Mouse (Mus musculus) stomach, postnatal 0 days (tissue): ENCODE results near the gene Izumo1r. TPM values are rescaled to one million over a fixed set of nuclear protein-coding genes. Genes with fewer than 3 reads are reported as not detected.
A peak's percentile ranks its signal among the peaks of the same experiment; 100 is the strongest.

ENCODE experiments used
- ATAC-seq: fragments of 200-750 bp; cut with Nextera tagmentation; 2 replicates; pipeline ENCODE4 v1.8.0; 2017; ENCODE audit not compliant: low FRiP score, low TSS enrichment
- DNase-seq: peaks from one replicate; pipeline ENCODE4 v3.0.0-alpha.2; 2016; ENCODE audit warnings: low spot score
- H3K27ac ChIP-seq: fragments of 300-500 bp; sonication (generic); replicated peaks from 2 replicates; pipeline ENCODE4 v1.5.1; 2014; ENCODE audit warnings: mild to moderate bottlenecking, control low read depth
- H3K27me3 ChIP-seq: fragments of 300-500 bp; sonication (generic); 2 replicates; pipeline ENCODE4 v1.6.1; 2014; ENCODE audit warnings: low read length; ENCODE audit not compliant: control insufficient read depth, insufficient read depth
- H3K36me3 ChIP-seq: fragments of 300-500 bp; sonication (generic); 2 replicates; pipeline ENCODE4 v1.6.1; 2014; ENCODE audit warnings: low read length, mixed read lengths; ENCODE audit not compliant: control insufficient read depth, insufficient read depth
- H3K4me1 ChIP-seq: fragments of 300-500 bp; sonication (generic); replicated peaks from 2 replicates; pipeline ENCODE4 v1.6.1; 2014; ENCODE audit warnings: antibody characterized with exemption; ENCODE audit not compliant: control insufficient read depth, insufficient read depth
- H3K4me2 ChIP-seq: fragments of 300-500 bp; sonication (generic); replicated peaks from 2 replicates; pipeline ENCODE4 v1.6.1; 2014; ENCODE audit warnings: low read depth, mild to moderate bottlenecking, control low read depth, moderate library complexity
- H3K4me3 ChIP-seq: fragments of 300-500 bp; sonication (generic); 2 replicates; pipeline ENCODE4 v1.5.1; 2014; ENCODE audit warnings: low read depth, low read length, control low read depth
- H3K9ac ChIP-seq: fragments of 300-500 bp; sonication (generic); 2 replicates; pipeline ENCODE4 v1.6.1; 2014; ENCODE audit warnings: mild to moderate bottlenecking, low read length, control low read depth, mixed read lengths
- H3K9me3 ChIP-seq: fragments of 300-500 bp; sonication (generic); 2 replicates; pipeline ENCODE4 v1.6.1; 2016; ENCODE audit warnings: low read length; ENCODE audit not compliant: control insufficient read depth
- CTCF ChIP-seq: IDR thresholded peaks from 2 replicates; pipeline ENCODE4 v1.5.1; 2016; ENCODE audit warnings: antibody characterized with exemption, low read depth, mild to moderate bottlenecking, moderate library complexity
- EP300 ChIP-seq: optimal IDR thresholded peaks from 2 replicates; pipeline ENCODE3; 2016; ENCODE audit warnings: antibody characterized with exemption
- WGBS: fragments of 180-500 bp; shearing (Covaris S2); extraction: QIAGEN DNeasy Blood & Tissue Kit; methylation state at CpG from one replicate; pipeline ENCODE4 v1.1.7; 2014; 5-methylcytosine and 5-hydroxymethylcytosine counted together
- polyA plus RNA-seq: library from polyadenylated mRNA; unstranded; fragments of >200 nt; fragmentation: Nextera tagmentation; extraction: Ambion mirVana; gene quantifications from 2 replicates; pipeline ENCODE4 v1.2.1, GENCODE M21; 2015

The Izumo1r gene
- polyA plus RNA-seq = 0.10 TPM in 1 of 2 replicates, not detected in the other

DNA sequence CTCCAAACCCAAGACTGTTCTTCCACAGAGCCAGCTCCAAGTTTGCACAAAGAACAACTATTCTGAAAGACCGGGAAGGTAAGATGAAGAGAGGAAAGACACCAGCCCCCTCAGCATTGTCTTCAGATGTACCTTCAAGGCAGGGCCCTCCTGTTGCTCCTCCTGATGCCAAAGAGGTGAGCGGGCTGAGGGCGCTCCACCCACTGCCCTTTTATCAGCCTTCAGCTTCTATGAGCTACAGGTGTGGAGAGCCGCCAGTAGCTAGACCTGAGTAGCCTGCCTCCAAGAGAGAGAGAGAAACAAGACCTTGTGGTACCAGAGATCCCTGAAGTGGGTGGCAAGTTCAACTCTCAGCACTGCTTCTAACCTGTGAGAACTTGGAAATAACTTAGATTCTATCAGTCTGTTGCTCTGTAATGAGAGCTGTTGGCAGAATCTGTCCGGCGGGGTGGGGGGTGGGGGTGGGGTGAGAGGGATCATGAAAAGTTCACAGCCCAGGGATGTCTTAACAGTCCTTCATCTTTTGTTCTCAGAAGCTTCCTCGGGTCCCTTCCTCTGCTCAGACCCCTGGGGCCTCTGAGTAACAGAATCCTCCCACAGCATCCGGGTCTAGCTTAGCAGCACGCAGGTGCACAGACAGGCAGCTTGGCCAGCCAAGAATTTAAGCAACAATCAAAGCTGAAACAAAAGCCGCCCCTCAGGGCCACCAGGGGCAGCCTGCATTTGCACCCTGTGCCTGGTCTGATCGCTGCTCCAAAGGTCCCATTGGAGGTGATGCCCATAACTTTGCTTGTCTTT, at the start of gene Izumo1r:
Gene Izumo1r (minus strand): TSS at position 369 of the 798 bp plus-strand sequence.
- TF ChIP-seq CTCF = no peak
- TF ChIP-seq EP300 = no peak
- Histone ChIP-seq H3K4me2 (no peak within 1 kb of the TSS), H3K9ac (no peak within 1 kb of the TSS), H3K27ac (no peak within 1 kb of the TSS), H3K27me3 (no peaks in the 10 kb centered on the region), H3K9me3 (no peaks in the 10 kb centered on the region), H3K36me3 (no peaks in the 10 kb centered on the region), H3K4me3 (no peak within 1 kb of the TSS), H3K4me1 (no peaks in the 10 kb centered on the region)
- WGBS = 45% methylated on average over 11 of the region's 11 CpGs
- ATAC-seq (0 out of 2 replicates have a peak, but pooled peaks have one; percentile 12), DNase-seq (no peak)

DNA sequence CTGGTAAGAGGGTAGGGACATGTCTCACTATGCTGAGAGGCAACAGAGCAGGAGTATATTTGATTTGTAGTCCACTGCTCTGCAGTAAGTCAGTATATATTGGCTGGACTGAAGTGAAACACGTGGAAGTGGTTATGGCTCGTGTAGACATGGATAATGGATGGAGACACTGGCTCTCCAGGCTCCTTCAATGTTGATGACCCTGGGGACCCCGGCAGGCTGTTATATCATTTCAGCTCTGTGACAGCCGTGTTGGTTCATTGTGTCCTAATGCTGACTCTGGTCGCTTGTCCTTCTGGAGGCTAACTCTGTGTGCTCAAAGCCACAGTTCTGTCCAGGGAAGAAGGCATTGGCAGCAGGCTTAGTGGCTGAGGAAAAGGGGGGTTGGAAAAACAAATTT, 47.3 kb upstream of the Izumo1r start:
- Histone ChIP-seq H3K27me3 (no peaks in the 10 kb centered on the region), H3K36me3 (no peaks in the 10 kb centered on the region), H3K9ac (no peak overlapping the region), H3K4me2 (no peak overlapping the region), H3K4me3 (no peak overlapping the region), H3K27ac (no peak overlapping the region), H3K4me1 (no peaks in the 10 kb centered on the region), H3K9me3 (no peaks in the 10 kb centered on the region)
- DNase-seq = no peak
- ATAC-seq = no peak
- no peak for TF ChIP-seq EP300
- TF ChIP-seq CTCF = no peak
- 76% methylated on average over 5 of the region's 5 CpGs for WGBS

DNA sequence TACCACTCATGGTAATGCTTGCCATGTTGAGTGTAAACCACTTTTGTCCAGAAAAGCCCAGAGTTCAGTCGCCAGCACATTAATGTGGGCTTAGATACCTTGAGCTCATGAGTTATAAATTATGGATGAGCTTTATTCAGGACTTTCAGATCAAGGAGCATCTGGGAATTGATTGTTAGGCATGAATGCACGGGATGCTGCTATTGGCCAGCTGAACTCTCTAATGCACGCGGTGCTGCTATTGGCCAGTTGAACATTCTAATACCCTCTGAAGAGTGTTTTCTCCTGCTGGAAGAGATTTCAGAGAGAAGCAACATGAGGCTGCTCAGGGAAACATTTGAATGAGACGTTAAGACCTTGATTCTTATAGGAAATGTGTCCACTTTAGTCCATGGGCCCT, 45.1 kb upstream of the Izumo1r start:
- Histone ChIP-seq H3K9me3 (no peaks in the 10 kb centered on the region), H3K27ac (no peak overlapping the region), H3K36me3 (no peaks in the 10 kb centered on the region), H3K4me1 (no peaks in the 10 kb centered on the region), H3K9ac (no peak overlapping the region), H3K4me2 (no peak overlapping the region), H3K4me3 (no peak overlapping the region), H3K27me3 (no peaks in the 10 kb centered on the region)
- WGBS = 84% methylated on average over 5 of the region's 5 CpGs
- ATAC-seq (no peak), DNase-seq (no peak)
- TF ChIP-seq EP300 = no peak
- no peak for TF ChIP-seq CTCF

DNA sequence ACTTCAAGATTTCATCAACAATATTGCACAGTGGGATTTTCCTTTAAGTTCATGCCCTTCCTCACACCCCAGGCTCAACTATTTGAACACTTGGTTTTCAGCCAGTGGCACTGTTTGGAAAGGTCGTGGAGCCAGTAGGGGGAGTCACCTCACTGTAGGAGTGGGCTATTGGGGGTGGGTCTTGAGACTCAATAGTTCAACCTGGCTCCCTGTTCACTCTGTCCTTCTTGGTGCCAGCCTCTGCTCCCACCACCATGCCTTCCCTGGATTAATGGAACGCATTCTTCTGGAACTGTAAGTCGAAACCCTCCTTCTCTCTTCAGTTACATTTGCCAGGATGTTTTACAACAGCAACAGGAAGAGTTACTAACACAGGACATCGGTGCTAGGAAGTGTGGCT, 42.9 kb upstream of the Izumo1r start:
- H3K36me3 ChIP-seq = no peaks in the 10 kb centered on the region
- no peak overlapping the region for H3K4me3 ChIP-seq
- no peaks in the 10 kb centered on the region for H3K27me3 ChIP-seq
- TF ChIP-seq EP300 (no peak), CTCF (no peak)
- no peak overlapping the region for H3K9ac ChIP-seq
- no peak overlapping the region for H3K27ac ChIP-seq
- WGBS = 72% methylated on average over 4 of the region's 4 CpGs
- DNase-seq (no peak), ATAC-seq (no peak)
- no peak overlapping the region for H3K4me2 ChIP-seq
- no peaks in the 10 kb centered on the region for H3K9me3 ChIP-seq
- H3K4me1 ChIP-seq = no peaks in the 10 kb centered on the region

DNA sequence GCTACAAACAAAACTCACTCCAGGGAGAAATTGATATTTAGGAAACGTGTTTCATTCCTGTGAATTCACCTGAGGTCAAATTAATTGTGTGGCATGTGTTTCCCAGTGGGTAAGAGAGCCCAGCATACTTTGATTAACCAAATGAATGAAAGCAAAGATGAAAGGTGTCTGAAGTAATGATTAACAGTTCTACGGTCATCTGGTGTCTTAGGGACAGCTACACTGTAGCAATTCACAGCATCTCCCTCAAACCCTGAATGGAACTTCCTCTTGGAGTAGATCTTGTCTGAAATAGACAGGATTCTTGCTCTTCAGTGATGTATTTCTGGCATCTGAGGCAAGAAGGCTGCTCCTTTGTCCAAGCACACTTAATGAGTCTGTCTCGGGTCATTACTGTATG, 42.2 kb upstream of the Izumo1r start:
- Histone ChIP-seq H3K4me3 (no peak overlapping the region), H3K4me2 (no peak overlapping the region), H3K4me1 (no peaks in the 10 kb centered on the region), H3K36me3 (no peaks in the 10 kb centered on the region), H3K9ac (no peak overlapping the region), H3K27ac (no peak overlapping the region), H3K9me3 (no peaks in the 10 kb centered on the region), H3K27me3 (no peaks in the 10 kb centered on the region)
- 52% methylated on average over 3 of the region's 3 CpGs for WGBS
- no peak for DNase-seq
- ATAC-seq = no peak
- TF ChIP-seq EP300 (no peak), CTCF (no peak)

DNA sequence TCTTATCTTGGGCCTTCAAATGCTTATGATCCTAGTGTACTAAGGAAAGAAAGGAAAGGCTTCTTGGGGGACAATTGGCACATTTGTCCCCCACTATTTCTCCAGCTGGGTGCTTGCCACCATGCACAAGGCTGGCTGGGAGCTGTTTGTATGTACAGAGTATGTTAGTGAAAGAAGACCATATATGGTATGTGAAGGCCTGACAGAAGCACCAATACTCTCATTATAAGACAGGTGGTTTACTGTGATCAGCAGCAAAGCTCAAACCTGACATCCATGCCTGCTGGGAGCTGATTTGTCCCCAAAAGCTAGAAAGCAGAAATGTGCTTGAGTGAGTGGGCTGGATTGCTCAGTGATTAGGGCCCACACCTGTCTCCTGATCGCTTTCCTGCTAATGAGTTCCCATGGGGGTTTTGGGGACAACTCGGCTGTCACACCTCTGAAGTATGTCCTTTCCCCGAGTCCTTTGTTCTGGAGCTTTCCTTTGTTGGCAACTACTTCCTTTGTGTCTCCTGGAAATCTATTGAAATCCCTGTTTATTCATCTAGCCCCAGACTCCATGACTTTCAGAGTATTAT, 38.5 kb upstream of the Izumo1r start:
- Histone ChIP-seq H3K4me3 (no peak overlapping the region), H3K4me2 (no peak overlapping the region), H3K36me3 (no peaks in the 10 kb centered on the region), H3K27me3 (no peaks in the 10 kb centered on the region), H3K27ac (no peak overlapping the region), H3K4me1 (no peaks in the 10 kb centered on the region), H3K9ac (no peak overlapping the region), H3K9me3 (no peaks in the 10 kb centered on the region)
- WGBS = 50% methylated on average over 3 of the region's 3 CpGs
- ATAC-seq = no peak
- no peak for DNase-seq
- TF ChIP-seq EP300 = no peak
- no peak for TF ChIP-seq CTCF
